Mouse (Mus musculus) C3H10T1/2 (cell line): Measurements from ENCODE around the gene Orc1. TPM values are rescaled to one million over a fixed set of nuclear protein-coding genes. Genes with fewer than 3 reads are reported as not detected.

Source experiments
- polyA plus RNA-seq, 2 experiments: library from polyadenylated mRNA; unstranded; fragments of >200 nt; fragmentation: generic; extraction: Trizol; gene quantifications; one replicate each; pipeline ENCODE4 v1.2.1; 2012; ENCODE audit warnings: missing spikeins in 2 of 2

Orc1 gene
- polyA plus RNA-seq: 1 to 10 TPM in 1 of 2 experiments, under 1 TPM in 1; 0.87 to 1.2 TPM

GRCm38 (mm10) chr4:108578840-108579742, at the start of gene Orc1, which contains the start of gene Prpf38a:
Orc1 (plus strand) TSS chr4:108579423.
Prpf38a (minus strand) TSS chr4:108579336.

GRCm38 (mm10) chr4:108619587-108620341, 40.5 kb downstream of the Orc1 start, which contains the start of gene Cc2d1b:
Cc2d1b (plus strand) TSS chr4:108619940.

Other genes starting within 250 kb of the Orc1 start
- not detected for gene Shisal2a, start 196.1 kb upstream of the Orc1 start, polyA plus RNA-seq
- not detected for gene Gpx7, start 172.5 kb upstream of the Orc1 start, polyA plus RNA-seq
- 1 to 10 TPM in 1 of 2 experiments, under 1 TPM in 1; 0.40 to 8.9 TPM for gene Tut4, start 120.0 kb upstream of the Orc1 start, polyA plus RNA-seq
- 10 to 100 TPM in 1 of 2 experiments, 1 to 10 TPM in 1; 7.9 to 20.5 TPM for gene Prpf38a, start 87 bp upstream of the Orc1 start, polyA plus RNA-seq
- 10 to 100 TPM; 17.8 to 26.4 TPM for gene Cc2d1b, start 40.5 kb downstream of the Orc1 start, polyA plus RNA-seq
- gene 3110021N24Rik, start 140.2 kb downstream of the Orc1 start, polyA plus RNA-seq: under 1 TPM; 0.01 to 0.07 TPM
- 1 to 10 TPM in 1 of 2 experiments, under 1 TPM in 1; 0.50 to 7.1 TPM for gene Zfyve9, start 201.4 kb downstream of the Orc1 start, polyA plus RNA-seq